In genomic region chr1:93275561-93275960, GRCm38 (mm10) we compare ENCODE assay signal across 22 mouse cellular contexts. TPM values are rescaled to one million over a fixed set of nuclear protein-coding genes. Genes with fewer than 3 reads are reported as not detected.
"Had no signal": no experiment of that assay in that cellular context is flagged by ENCODE, and none has a peak within 500 bp of the region (broad histone marks: within the 10 kb centered on the region; RNA-seq: fewer than 3 reads in every experiment).

No protein-coding gene starts in this region.

- H3K36me3 ChIP-seq: stomach, embryonic 15.5 days had no signal

- DNase-seq: kidney, adult 2 months; kidney, postnatal 25 days; left cerebral cortex, postnatal 4 days; liver, postnatal 0 days; lung, postnatal 10 days; lung, postnatal 4 days; midbrain, embryonic 14.5 days; right cerebral cortex, adult 18-20 months; right cerebral cortex, postnatal 14 days; right cerebral cortex, postnatal 4 days; thymus, adult 18-20 months; thymus, postnatal 14 days; thymus, postnatal 4 days had no signal

- H3K4me2 ChIP-seq: limb, embryonic 12.5 days; limb, embryonic 15.5 days; liver, embryonic 11.5 days; lung, embryonic 15.5 days; midbrain, embryonic 11.5 days; stomach, embryonic 15.5 days had no signal

- H3K4me3 ChIP-seq: limb, embryonic 12.5 days; limb, embryonic 15.5 days; lung, embryonic 15.5 days; stomach, embryonic 15.5 days had no signal

- H3K27me3 ChIP-seq: limb, embryonic 15.5 days; lung, embryonic 15.5 days; stomach, embryonic 15.5 days had no signal

- H3K9ac ChIP-seq: limb, embryonic 12.5 days; limb, embryonic 15.5 days; liver, embryonic 14.5 days; liver, postnatal 0 days; lung, embryonic 15.5 days; stomach, embryonic 15.5 days had no signal

- H3K4me1 ChIP-seq: limb, embryonic 15.5 days; lung, embryonic 15.5 days; stomach, embryonic 15.5 days had no signal

- H3K9me3 ChIP-seq: limb, embryonic 12.5 days; limb, embryonic 15.5 days; lung, embryonic 15.5 days; stomach, embryonic 15.5 days had no signal

- ATAC-seq: liver, postnatal 0 days had no signal

- H3K27ac ChIP-seq: kidney, postnatal 0 days; limb, embryonic 12.5 days; limb, embryonic 15.5 days; liver, embryonic 14.5 days; lung, embryonic 15.5 days; stomach, embryonic 15.5 days had no signal

RNA-seq across cellular contexts. Expression of gene Sned1, which starts 39.9 kb away (rescaled TPM):
- total RNA-seq: megakaryocyte-erythroid progenitor cell, adult 5-6 weeks had no signal
